Comparison of ENCODE assay signal across 10 mouse cellular contexts in genomic region chr1:73999533-73999932, GRCm38 (mm10).
DNase-seq lines count a peak whose midpoint lies in the region; ATAC-seq and TF ChIP-seq lines count a peak whose summit lies in the region.
"Had no signal": no experiment of that assay in that cellular context is flagged by ENCODE, and none has a peak within 500 bp of the region (broad histone marks: within the 10 kb centered on the region; RNA-seq: fewer than 3 reads in every experiment).

No protein-coding gene starts in this region.

- no peaks in the 10 kb centered on the region for H3K27me3 ChIP-seq in kidney, embryonic 15.5 days
- H3K27me3 ChIP-seq in embryonic facial prominence, embryonic 11.5 days (ENCODE audit: control insufficient read depth, insufficient read depth, low read length), result no peaks in the 10 kb centered on the region
- H3K27me3 ChIP-seq in limb, embryonic 15.5 days, result no peaks in the 10 kb centered on the region
- H3K27me3 ChIP-seq: forebrain, embryonic 15.5 days; Patski had no signal

- H3K36me3 ChIP-seq in kidney, embryonic 15.5 days, result peaks cover 40% of the 10 kb centered on the region
- no peaks in the 10 kb centered on the region for H3K36me3 ChIP-seq in embryonic facial prominence, embryonic 11.5 days (replicated peaks; ENCODE audit: control insufficient read depth, insufficient read depth, low read depth, low read length)
- peaks cover 34% of the 10 kb centered on the region for H3K36me3 ChIP-seq in limb, embryonic 15.5 days
- H3K36me3 ChIP-seq: forebrain, embryonic 15.5 days had no signal

- TF ChIP-seq CTCF in bone marrow macrophage, adult 2 months (IDR thresholded peaks at IDR 0.05; ENCODE audit: low read depth, low read length), result no peak

- peaks cover 52% of the 10 kb centered on the region for H3K4me1 ChIP-seq in kidney, embryonic 15.5 days
- peaks cover 41% of the 10 kb centered on the region for H3K4me1 ChIP-seq in bone marrow macrophage, adult 2 months (ENCODE audit: control insufficient read depth, insufficient read depth, low read length)
- peaks cover 12% of the 10 kb centered on the region for H3K4me1 ChIP-seq in embryonic facial prominence, embryonic 11.5 days (ENCODE audit: control insufficient read depth, insufficient read depth, low read length)
- H3K4me1 ChIP-seq in limb, embryonic 15.5 days, result peaks cover 61% of the 10 kb centered on the region
- H3K4me1 ChIP-seq: forebrain, embryonic 15.5 days had no signal

- no peaks in the 10 kb centered on the region for H3K9me3 ChIP-seq in kidney, embryonic 15.5 days (replicated peaks)
- H3K9me3 ChIP-seq in embryonic facial prominence, embryonic 11.5 days (replicated peaks; ENCODE audit: control insufficient read depth, low read length), result no peaks in the 10 kb centered on the region
- H3K9me3 ChIP-seq in limb, embryonic 15.5 days, result no peaks in the 10 kb centered on the region
- H3K9me3 ChIP-seq: forebrain, embryonic 15.5 days had no signal

- no peak for TF ChIP-seq POLR2A in bone marrow macrophage, adult 2 months (IDR thresholded peaks at IDR 0.05; ENCODE audit: borderline replicate concordance, low read depth, low read length)

- H3K4me3 ChIP-seq in kidney, embryonic 15.5 days (replicated peaks), result no peak overlapping the region
- H3K4me3 ChIP-seq in bone marrow macrophage, adult 2 months (ENCODE audit: insufficient read depth, low read length), result no peak overlapping the region
- H3K4me3 ChIP-seq in embryonic facial prominence, embryonic 11.5 days (ENCODE audit: low read depth, low read length), result no peak overlapping the region
- no peak overlapping the region for H3K4me3 ChIP-seq in limb, embryonic 15.5 days
- H3K4me3 ChIP-seq: forebrain, embryonic 15.5 days had no signal

- H3K4me2 ChIP-seq in kidney, embryonic 15.5 days, result no peak overlapping the region
- H3K4me2 ChIP-seq in embryonic facial prominence, embryonic 11.5 days (ENCODE audit: low read depth, low read length), result no peak overlapping the region
- no peak overlapping the region for H3K4me2 ChIP-seq in limb, embryonic 15.5 days
- H3K4me2 ChIP-seq: forebrain, embryonic 15.5 days had no signal

- DNase-seq in kidney, postnatal 4 days, result no peak
- no peak for DNase-seq in embryonic facial prominence, embryonic 11.5 days (ENCODE audit: low spot score)
- no peak for DNase-seq in MN1 (ENCODE audit: low spot score)
- DNase-seq in right cerebral cortex, adult 18-20 months, result no peak
- DNase-seq in testis, postnatal 10 days (ENCODE audit: low spot score), result no peak

- ATAC-seq in kidney, embryonic 15.5 days (replicated peaks; ENCODE audit: low FRiP score), result no peak
- no peak for ATAC-seq in embryonic facial prominence, embryonic 11.5 days (replicated peaks; ENCODE audit: insufficient number of reproducible peaks, low FRiP score, low TSS enrichment, low read depth)
- ATAC-seq in limb, embryonic 15.5 days (ENCODE audit: insufficient number of reproducible peaks, low FRiP score, low TSS enrichment, low read depth), result no peak
- ATAC-seq: forebrain, embryonic 15.5 days; Patski had no signal

- WGBS in kidney, embryonic 15.5 days, result 78% methylated on average over 5 of the region's 5 CpGs
- WGBS in embryonic facial prominence, embryonic 11.5 days, result 64% methylated on average over 5 of the region's 5 CpGs
- 55% methylated on average over 5 of the region's 5 CpGs for WGBS in limb, embryonic 15.5 days

- H3K9ac ChIP-seq in kidney, embryonic 15.5 days, result peak overlapping the region; percentile 28; the same call in 1 of the 2 replicates
- no peak overlapping the region for H3K9ac ChIP-seq in embryonic facial prominence, embryonic 11.5 days (replicated peaks; ENCODE audit: low read length)
- no peak overlapping the region for H3K9ac ChIP-seq in limb, embryonic 15.5 days
- H3K9ac ChIP-seq: forebrain, embryonic 15.5 days had no signal

- peak overlapping the region; percentile 91 for H3K27ac ChIP-seq in kidney, embryonic 15.5 days
- H3K27ac ChIP-seq in bone marrow macrophage, adult 2 months (ENCODE audit: insufficient read depth, low read depth, low read length), result peak overlapping the region; percentile 83
- 0 out of 2 replicates have a peak overlapping the region, but pooled peaks have one; percentile 49 for H3K27ac ChIP-seq in embryonic facial prominence, embryonic 11.5 days (replicated peaks; ENCODE audit: low read depth, low read length)
- H3K27ac ChIP-seq in limb, embryonic 15.5 days, result peak overlapping the region; percentile 80
- H3K27ac ChIP-seq: forebrain, embryonic 15.5 days had no signal
